Mouse (Mus musculus): Measurements from ENCODE around the gene Prkch. TPM values are rescaled to one million over a fixed set of nuclear protein-coding genes. Genes with fewer than 3 reads are reported as not detected.

The Prkch gene
- total RNA-seq, 2 experiments from 2014 or later = 4.8 to 5.6 TPM

GRCm38 (mm10) chr12:73742577-73742976 is 158.0 kb downstream of the Prkch start:
- DNase-seq (ENCODE audit: low spot score in 2 of 2) = no peak

- no peak for DNase-seq (ENCODE audit: low spot score in 2 of 2)
These were observed 158.5 kb downstream of the Prkch start for GRCm38 (mm10) chr12:73743087-73743486.

GRCm38 (mm10) chr12:73746072-73746471 is 161.5 kb downstream of the Prkch start:
- no peak for DNase-seq (ENCODE audit: low spot score in 2 of 2)

GRCm38 (mm10) chr12:73748373-73748772 is 163.8 kb downstream of the Prkch start:
- no peak for DNase-seq (ENCODE audit: low spot score in 2 of 2)

GRCm38 (mm10) chr12:73754476-73755150 is 170.0 kb downstream of the Prkch start:
- DNase-seq (ENCODE audit: low spot score in 2 of 2) = no peak

GRCm38 (mm10) chr12:73755646-73756045 is 171.1 kb downstream of the Prkch start:
- no peak for DNase-seq (ENCODE audit: low spot score in 2 of 2)

- DNase-seq (ENCODE audit: low spot score in 2 of 2) = no peak
These were observed 171.9 kb downstream of the Prkch start for GRCm38 (mm10) chr12:73756527-73756926.

- no peak for DNase-seq (ENCODE audit: low spot score in 2 of 2)
These were observed 177.4 kb downstream of the Prkch start for GRCm38 (mm10) chr12:73762001-73762400.

GRCm38 (mm10) chr12:73762762-73763161 is 178.2 kb downstream of the Prkch start:
- peak; percentile 5 to 31 for DNase-seq (ENCODE audit: low spot score in 2 of 2)

GRCm38 (mm10) chr12:73764649-73765525 is 180.3 kb downstream of the Prkch start:
- no peak for DNase-seq (ENCODE audit: low spot score in 2 of 2)

- DNase-seq (ENCODE audit: low spot score in 2 of 2) = no peak
These were observed 181.6 kb downstream of the Prkch start for GRCm38 (mm10) chr12:73766152-73766551.

- DNase-seq (ENCODE audit: low spot score in 2 of 2) = no peak
These were observed 184.2 kb downstream of the Prkch start for GRCm38 (mm10) chr12:73768788-73769187.

- no peak for DNase-seq (ENCODE audit: low spot score in 2 of 2)
These were observed 184.9 kb downstream of the Prkch start for GRCm38 (mm10) chr12:73769536-73769935.

GRCm38 (mm10) chr12:73770771-73771170 is 186.2 kb downstream of the Prkch start:
- DNase-seq (ENCODE audit: low spot score in 2 of 2) = no peak

GRCm38 (mm10) chr12:73774793-73775385 is 190.3 kb downstream of the Prkch start:
- no peak for DNase-seq (ENCODE audit: low spot score in 2 of 2)

- DNase-seq (ENCODE audit: low spot score in 2 of 2) = no peak
These were observed 191.9 kb downstream of the Prkch start for GRCm38 (mm10) chr12:73776401-73776945.

- DNase-seq (ENCODE audit: low spot score in 2 of 2) = no peak
These were observed 193.1 kb downstream of the Prkch start for GRCm38 (mm10) chr12:73777673-73778072.

- DNase-seq (ENCODE audit: low spot score in 2 of 2) = no peak
These were observed 195.0 kb downstream of the Prkch start for GRCm38 (mm10) chr12:73779332-73780231.

- no peak for DNase-seq (ENCODE audit: low spot score in 2 of 2)
These were observed 196.9 kb downstream of the Prkch start for GRCm38 (mm10) chr12:73781425-73782032.

GRCm38 (mm10) chr12:73786909-73787308 is 202.3 kb downstream of the Prkch start:
- no peak for DNase-seq (ENCODE audit: low spot score in 2 of 2)

Data from left cerebral cortex, adult 18-20 months (tissue).